Mouse (Mus musculus) cerebellum, adult 9-11 months (tissue): ENCODE data around the gene Tfpt.

Experiments used
- DNase-seq: peaks from one replicate; pipeline ENCODE4 v3.0.0; 2022

Gene Tfpt

GRCm38 (mm10) chr7:3629543-3630477 lies at the start of gene Tfpt, which contains the start of gene Prpf31:
Gene Tfpt, minus strand, starts transcription at chr7:3629929.
Gene Prpf31, plus strand, starts transcription at chr7:3629985.
- peak; percentile 95 for DNase-seq

GRCm38 (mm10) chr7:3677342-3677741 lies 47.6 kb upstream of the Tfpt start, which contains the start of gene Tmc4:
Gene Tmc4, minus strand, starts transcription at chr7:3677553.
- DNase-seq = no peak

GRCm38 (mm10) chr7:3676371-3676770 lies 46.6 kb upstream of the Tfpt start:
- DNase-seq = no peak

GRCm38 (mm10) chr7:3675228-3675548 lies 45.5 kb upstream of the Tfpt start:
- no peak for DNase-seq

GRCm38 (mm10) chr7:3674507-3675227 lies 44.9 kb upstream of the Tfpt start:
- DNase-seq = peak; percentile 77

- no peak for DNase-seq
Observed at GRCm38 (mm10) chr7:3666921-3667391, 37.2 kb upstream of the Tfpt start.

GRCm38 (mm10) chr7:3665215-3666114 lies 35.7 kb upstream of the Tfpt start, which contains the start of gene Leng1:
Gene Leng1, minus strand, starts transcription at chr7:3665840.
- DNase-seq = peak; percentile 98

- DNase-seq = peak; percentile 48
Observed at GRCm38 (mm10) chr7:3664524-3665214, 34.9 kb upstream of the Tfpt start.

- no peak for DNase-seq
Observed at GRCm38 (mm10) chr7:3658578-3658977, 28.8 kb upstream of the Tfpt start.

- DNase-seq = no peak
Observed at GRCm38 (mm10) chr7:3656966-3657365, 27.2 kb upstream of the Tfpt start.

- DNase-seq = no peak
Observed at GRCm38 (mm10) chr7:3646641-3647040, 16.9 kb upstream of the Tfpt start.

GRCm38 (mm10) chr7:3646188-3646587 lies 16.5 kb upstream of the Tfpt start:
- DNase-seq = no peak

- no peak for DNase-seq
Observed at GRCm38 (mm10) chr7:3645488-3646025, 15.8 kb upstream of the Tfpt start.

GRCm38 (mm10) chr7:3644672-3645487 lies 15.2 kb upstream of the Tfpt start, which contains the start of gene Cnot3:
Gene Cnot3, plus strand, starts transcription at chr7:3645268.
- DNase-seq = peak; percentile 100

- DNase-seq = no peak
Observed at GRCm38 (mm10) chr7:3644348-3644671, 14.6 kb upstream of the Tfpt start.

- no peak for DNase-seq
Observed at GRCm38 (mm10) chr7:3643843-3644242, 14.1 kb upstream of the Tfpt start.

- DNase-seq = no peak
Observed at GRCm38 (mm10) chr7:3643412-3643811, 13.7 kb upstream of the Tfpt start.

- DNase-seq = peak; percentile 53
Observed at GRCm38 (mm10) chr7:3630478-3630815, 718 bp upstream of the Tfpt start.

GRCm38 (mm10) chr7:3629030-3629429 lies 699 bp downstream of the Tfpt start:
- peak; percentile 67 for DNase-seq

- peak; percentile 94 for DNase-seq
Observed at GRCm38 (mm10) chr7:3617242-3617995, 12.3 kb downstream of the Tfpt start, which contains the start of gene Ndufa3. Gene Ndufa3, plus strand, starts transcription at chr7:3617373.
